Mouse (Mus musculus) heart, postnatal 0 days (tissue): ENCODE measurements around the gene D330020A13Rik. TPM values are rescaled to one million over a fixed set of nuclear protein-coding genes. Genes with fewer than 3 reads are reported as not detected.

Source experiments
- ATAC-seq: fragments of 200-750 bp; cut with Nextera tagmentation; 2 replicates; pipeline ENCODE4 v1.8.0; 2017; ENCODE audit warnings: low read depth, moderate number of reproducible peaks, moderate library complexity; ENCODE audit not compliant: insufficient read depth
- DNase-seq: peaks from one replicate; pipeline ENCODE4 v3.0.0-alpha.2; 2016; ENCODE audit warnings: low spot score
- H3K27ac ChIP-seq: fragments of 300-500 bp; sonication (generic); 2 replicates; pipeline ENCODE4 v1.5.1; 2014; ENCODE audit warnings: low read depth, mild to moderate bottlenecking
- H3K27me3 ChIP-seq: fragments of 300-500 bp; sonication (generic); 2 replicates; pipeline ENCODE4 v1.6.1; 2014; ENCODE audit warnings: low read length, mixed read lengths; ENCODE audit not compliant: control insufficient read depth, insufficient read depth
- H3K36me3 ChIP-seq: fragments of 300-500 bp; sonication (generic); replicated peaks from 2 replicates; pipeline ENCODE4 v1.6.1; 2014; ENCODE audit warnings: low read length, mixed read lengths; ENCODE audit not compliant: control insufficient read depth, insufficient read depth
- H3K4me1 ChIP-seq: fragments of 300-500 bp; sonication (generic); 2 replicates; pipeline ENCODE4 v1.6.1; 2014; ENCODE audit warnings: antibody characterized with exemption; ENCODE audit not compliant: control insufficient read depth, insufficient read depth
- H3K4me2 ChIP-seq: fragments of 300-500 bp; sonication (generic); 2 replicates; pipeline ENCODE4 v1.6.1; 2014; ENCODE audit warnings: low read depth, mild to moderate bottlenecking, low read length, moderate library complexity
- H3K4me3 ChIP-seq: fragments of 300-500 bp; sonication (generic); 2 replicates; pipeline ENCODE4 v1.5.1; 2014; ENCODE audit warnings: low read depth, low read length
- H3K9ac ChIP-seq: fragments of 300-500 bp; sonication (generic); replicated peaks from 2 replicates; pipeline ENCODE4 v1.6.1; 2014; ENCODE audit warnings: low read depth, low read length, mixed read lengths
- H3K9me3 ChIP-seq: fragments of 300-500 bp; sonication (generic); replicated peaks from 2 replicates; pipeline ENCODE4 v1.6.1; 2016; ENCODE audit warnings: low read length; ENCODE audit not compliant: control insufficient read depth
- CTCF ChIP-seq: IDR thresholded peaks from 2 replicates; pipeline ENCODE4 v1.5.1; 2016; ENCODE audit warnings: antibody characterized with exemption, control low read depth, low read depth
- EP300 ChIP-seq: IDR thresholded peaks from 2 replicates; pipeline ENCODE4 v1.6.1; 2016; ENCODE audit warnings: antibody characterized with exemption, low read depth
- WGBS: fragments of 180-500 bp; shearing (Covaris S2); extraction: QIAGEN DNeasy Blood & Tissue Kit; methylation state at CpG from one replicate; pipeline ENCODE4 v1.1.7; 2014; 5-methylcytosine and 5-hydroxymethylcytosine counted together
- polyA plus RNA-seq: library from polyadenylated mRNA; unstranded; fragments of >200 nt; fragmentation: Nextera tagmentation; extraction: Ambion mirVana; gene quantifications from 2 replicates; pipeline ENCODE4 v1.2.1, GENCODE M21; 2015
- total RNA-seq: library from RNA; depleted of rRNA; stranded (reverse); fragments of >200 nt; gene quantifications from 2 replicates; pipeline ENCODE4 v1.2.3, GENCODE M21; 2014; ENCODE audit warnings: low replicate concordance

Gene D330020A13Rik
- total and polyA plus RNA-seq, 2 experiments from 2014 or later = not detected

GRCm38 (mm10) chr6:120312443-120312842, 18.3 kb downstream of the D330020A13Rik start:
- Histone ChIP-seq H3K4me3 (no peak overlapping the region), H3K4me2 (no peak overlapping the region), H3K9me3 (no peaks in the 10 kb centered on the region), H3K36me3 (no peaks in the 10 kb centered on the region), H3K27me3 (no peaks in the 10 kb centered on the region), H3K4me1 (0 out of 2 replicates have a peak, but pooled peaks cover 2% of the 10 kb centered on the region), H3K9ac (no peak overlapping the region), H3K27ac (no peak overlapping the region)
- ATAC-seq (no peak), DNase-seq (no peak)
- TF ChIP-seq EP300 (no peak), CTCF (no peak)
- WGBS = 79% methylated on average over 5 of the region's 5 CpGs

GRCm38 (mm10) chr6:120318303-120318940, 24.3 kb downstream of the D330020A13Rik start:
- Histone ChIP-seq H3K4me2 (no peak overlapping the region), H3K9me3 (no peaks in the 10 kb centered on the region), H3K36me3 (no peaks in the 10 kb centered on the region), H3K27ac (no peak overlapping the region), H3K9ac (no peak overlapping the region), H3K4me3 (no peak overlapping the region), H3K27me3 (no peaks in the 10 kb centered on the region), H3K4me1 (no peaks in the 10 kb centered on the region)
- ATAC-seq (no peak), DNase-seq (no peak)
- WGBS = 80% methylated on average over 11 of the region's 11 CpGs
- TF ChIP-seq CTCF = no peak
- no peak for TF ChIP-seq EP300

GRCm38 (mm10) chr6:120319129-120319528, 25.0 kb downstream of the D330020A13Rik start:
- no peak overlapping the region for H3K27ac ChIP-seq
- H3K27me3 ChIP-seq = no peaks in the 10 kb centered on the region
- WGBS = 72% methylated on average over 9 of the region's 9 CpGs
- H3K4me2 ChIP-seq = no peak overlapping the region
- no peak for TF ChIP-seq CTCF
- no peak for TF ChIP-seq EP300
- no peak overlapping the region for H3K4me3 ChIP-seq
- H3K9ac ChIP-seq = no peak overlapping the region
- H3K9me3 ChIP-seq = no peaks in the 10 kb centered on the region
- H3K36me3 ChIP-seq = no peaks in the 10 kb centered on the region
- ATAC-seq (no peak), DNase-seq (no peak)
- no peaks in the 10 kb centered on the region for H3K4me1 ChIP-seq

DNA sequence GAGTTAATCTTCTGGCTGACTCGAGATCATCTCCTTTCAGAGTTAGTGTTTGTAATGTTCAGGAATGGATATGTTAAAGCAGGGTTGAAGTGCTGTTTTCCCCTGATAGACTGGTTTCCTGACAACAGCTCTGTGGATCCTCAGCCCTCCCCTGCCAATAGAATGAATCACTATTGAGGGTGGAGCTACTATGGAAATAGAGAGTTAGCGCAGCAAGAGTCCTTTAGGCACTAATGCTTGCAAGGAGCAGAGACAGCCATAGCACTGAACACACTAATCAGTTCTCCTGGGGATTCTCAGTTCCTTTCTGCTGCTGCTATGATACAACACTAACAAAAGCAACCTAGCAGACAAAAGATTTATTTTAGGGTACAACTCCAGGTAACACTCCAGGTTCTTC, 26.2 kb downstream of the D330020A13Rik start:
- no peaks in the 10 kb centered on the region; the same call in 1 of the 2 replicates for H3K36me3 ChIP-seq
- DNase-seq (no peak), ATAC-seq (no peak)
- no peak overlapping the region for H3K4me3 ChIP-seq
- no peak overlapping the region for H3K4me2 ChIP-seq
- TF ChIP-seq CTCF (no peak), EP300 (no peak)
- no peaks in the 10 kb centered on the region for H3K27me3 ChIP-seq
- no peaks in the 10 kb centered on the region for H3K9me3 ChIP-seq
- H3K4me1 ChIP-seq = no peaks in the 10 kb centered on the region
- no peak overlapping the region for H3K27ac ChIP-seq
- WGBS = 63% methylated on average over 2 of the region's 2 CpGs
- H3K9ac ChIP-seq = no peak overlapping the region

- Histone ChIP-seq H3K9me3 (no peaks in the 10 kb centered on the region), H3K9ac (no peak overlapping the region), H3K27me3 (no peaks in the 10 kb centered on the region), H3K4me3 (no peak overlapping the region), H3K36me3 (peaks cover 18% of the 10 kb centered on the region), H3K4me2 (no peak overlapping the region), H3K4me1 (no peaks in the 10 kb centered on the region), H3K27ac (no peak overlapping the region)
- WGBS = 26% methylated on average over 6 of the region's 6 CpGs
- ATAC-seq (no peak), DNase-seq (peak; percentile 89)
- peak; percentile 86 for TF ChIP-seq CTCF
- no peak for TF ChIP-seq EP300
These were observed 30.2 kb downstream of the D330020A13Rik start for GRCm38 (mm10) chr6:120324295-120324927.
